ENCODE assay signal across 10 mouse cellular contexts in genomic region chr4:81177443-81178041, GRCm38 (mm10).
A peak's percentile ranks its signal among the peaks of the same experiment; 100 is the strongest.
DNase-seq lines count a peak whose midpoint lies in the region; ATAC-seq and TF ChIP-seq lines count a peak whose summit lies in the region.
"Had no signal": no experiment of that assay in that cellular context is flagged by ENCODE, and none has a peak within 500 bp of the region (broad histone marks: within the 10 kb centered on the region; RNA-seq: fewer than 3 reads in every experiment).

No protein-coding gene starts in this region.

- H3K4me3 ChIP-seq in liver, adult 2 months (ENCODE audit: insufficient read depth, low read depth, low read length) = no peak overlapping the region
- H3K4me3 ChIP-seq in liver, embryonic 11.5 days (ENCODE audit: low read depth, low read length) = no peak overlapping the region
- H3K4me3 ChIP-seq in lung, embryonic 14.5 days (ENCODE audit: low read depth, low read length) = no peak overlapping the region
- H3K4me3 ChIP-seq: limb, embryonic 10.5 days had no signal

- intact Hi-C loops in gastrocnemius, postnatal 36 days (cut with DNase I) = loop anchor here (2.0 kb wide), 1 partner anchor 75 kb away; no protein-coding TSS in a partner anchor

- no peak overlapping the region for H3K4me2 ChIP-seq in liver, embryonic 11.5 days
- no peak overlapping the region for H3K4me2 ChIP-seq in lung, embryonic 14.5 days

- DNase-seq in liver, adult 2 months (ENCODE audit: extremely low read depth, low read depth, low spot score) = no peak
- DNase-seq in liver, embryonic 11.5 days (ENCODE audit: low spot score) = no peak
- peak; percentile 29 for DNase-seq in kidney, adult 18-20 months
- DNase-seq in lung, embryonic 14.5 days = peak; percentile 54
- DNase-seq in yolk sac, embryonic 10.5 days (ENCODE audit: low spot score) = peak; percentile 5
- no peak for DNase-seq in gastrocnemius, postnatal 36 days
- no peak for DNase-seq in embryo, embryonic 10 days (ENCODE audit: low spot score)
- DNase-seq: thymus, postnatal 25 days had no signal

- no peaks in the 10 kb centered on the region for H3K9me3 ChIP-seq in liver, embryonic 11.5 days (ENCODE audit: control insufficient read depth, low read length)
- no peaks in the 10 kb centered on the region for H3K9me3 ChIP-seq in lung, embryonic 14.5 days (ENCODE audit: low read depth, low read length)
- H3K9me3 ChIP-seq: limb, embryonic 10.5 days had no signal

- TF ChIP-seq POLR2A in liver, adult 2 months (IDR thresholded peaks at IDR 0.05; ENCODE audit: extremely low read depth, insufficient read depth, low read length) = no peak

- H3K36me3 ChIP-seq in liver, adult 2 months (ENCODE audit: control insufficient read depth, insufficient read depth, low read length) = no peaks in the 10 kb centered on the region
- H3K36me3 ChIP-seq in liver, embryonic 11.5 days (ENCODE audit: control insufficient read depth, insufficient read depth, low read length) = no peaks in the 10 kb centered on the region
- H3K36me3 ChIP-seq in lung, embryonic 14.5 days (ENCODE audit: insufficient read depth) = no peaks in the 10 kb centered on the region
- H3K36me3 ChIP-seq: limb, embryonic 10.5 days had no signal

- H3K27me3 ChIP-seq in liver, adult 2 months (ENCODE audit: control insufficient read depth, insufficient read depth, low read length) = no peaks in the 10 kb centered on the region
- no peaks in the 10 kb centered on the region for H3K27me3 ChIP-seq in liver, embryonic 11.5 days (replicated peaks; ENCODE audit: control insufficient read depth, insufficient read depth, low read length)
- no peaks in the 10 kb centered on the region for H3K27me3 ChIP-seq in lung, embryonic 14.5 days (ENCODE audit: insufficient read depth, low read length)
- H3K27me3 ChIP-seq: CH12.LX had no signal

- TF ChIP-seq CTCF in liver, adult 2 months (IDR thresholded peaks at IDR 0.05; ENCODE audit: low read depth, low read length) = no peak
- TF ChIP-seq CTCF in lung, embryonic 14.5 days (IDR thresholded peaks at IDR 0.05; ENCODE audit: low read depth) = no peak

- peaks cover 2% of the 10 kb centered on the region; the same call in 1 of the 2 replicates for H3K4me1 ChIP-seq in liver, adult 2 months (ENCODE audit: control insufficient read depth, insufficient read depth, low read length)
- H3K4me1 ChIP-seq in liver, embryonic 11.5 days (replicated peaks; ENCODE audit: control insufficient read depth, insufficient read depth, low read length) = 0 out of 2 replicates have a peak, but pooled peaks cover 2% of the 10 kb centered on the region
- H3K4me1 ChIP-seq in lung, embryonic 14.5 days (ENCODE audit: insufficient read depth) = peaks cover 2% of the 10 kb centered on the region; the same call in 1 of the 2 replicates

- 0 out of 2 replicates have a peak overlapping the region, but pooled peaks have one; percentile 24 for H3K27ac ChIP-seq in liver, adult 2 months (replicated peaks; ENCODE audit: insufficient read depth, low read depth, low read length)
- no peak overlapping the region for H3K27ac ChIP-seq in liver, embryonic 11.5 days (ENCODE audit: low read depth, low read length)
- peak overlapping the region; percentile 38; the same call in 1 of the 2 replicates for H3K27ac ChIP-seq in lung, embryonic 14.5 days (ENCODE audit: low read depth)
- H3K27ac ChIP-seq: limb, embryonic 10.5 days had no signal

- no peaks in the 10 kb centered on the region for H3K79me2 ChIP-seq in liver, adult 2 months (ENCODE audit: control insufficient read depth, insufficient read depth, low read length)

- 56% methylated on average over 11 of the region's 11 CpGs for WGBS in liver, adult 2 months
- WGBS in liver, embryonic 11.5 days = 55% methylated on average over 11 of the region's 11 CpGs
- whole genome bisulfite sequencing in lung, embryonic 14.5 days = 36% methylated on average over 11 of the region's 11 CpGs

- ATAC-seq in liver, embryonic 11.5 days (replicated peaks; ENCODE audit: low FRiP score) = no peak
- ATAC-seq in lung, embryonic 14.5 days (ENCODE audit: insufficient read depth) = no peak; the same call in 1 of the 2 replicates

- no peak overlapping the region for H3K9ac ChIP-seq in liver, adult 2 months (ENCODE audit: low read depth, low read length)
- H3K9ac ChIP-seq in liver, embryonic 11.5 days (ENCODE audit: low read depth, low read length) = no peak overlapping the region
- no peak overlapping the region for H3K9ac ChIP-seq in lung, embryonic 14.5 days

Comparison
In these comparisons a context has a peak if more than half of its experiments do, and no peak if none do; other contexts are left out.
1. DNase-seq: peak in kidney, adult 18-20 months (single experiment), lung, embryonic 14.5 days (single experiment) and yolk sac, embryonic 10.5 days (single experiment); none in liver, adult 2 months (single experiment), liver, embryonic 11.5 days (single experiment), gastrocnemius, postnatal 36 days (0 of 2) and embryo, embryonic 10 days (single experiment).